Mouse (Mus musculus): ENCODE data around the gene Trmt2b.
"Not testable (repeated sequence)": the region's sequence is repeated elsewhere in the genome, so short reads cannot be mapped to it uniquely, and the experiment has no call there.

Gene Trmt2b

GRCm38 (mm10) chrX:134276275-134277160 is at the start of gene Trmt2b:
Trmt2b (minus strand) TSS chrX:134276984.
- peak; percentile 71 to 78 for DNase-seq

- DNase-seq: peak in 1 of 2 experiments; percentile 3
Measured at GRCm38 (mm10) chrX:134319153-134319932, 42.6 kb upstream of the Trmt2b start.

GRCm38 (mm10) chrX:134311193-134311592 is 34.4 kb upstream of the Trmt2b start:
- DNase-seq: not testable (repeated sequence)

GRCm38 (mm10) chrX:134308275-134308634 is 31.5 kb upstream of the Trmt2b start:
- no peak for DNase-seq

GRCm38 (mm10) chrX:134307534-134308274 is 30.9 kb upstream of the Trmt2b start, which contains the start of gene Cenpi:
Cenpi (plus strand) TSS chrX:134308084.
- peak; percentile 85 to 88 for DNase-seq

GRCm38 (mm10) chrX:134303287-134303686 is 26.5 kb upstream of the Trmt2b start:
- DNase-seq: no peak

- no peak for DNase-seq
Measured at GRCm38 (mm10) chrX:134300219-134300618, 23.4 kb upstream of the Trmt2b start.

GRCm38 (mm10) chrX:134297195-134297594 is 20.4 kb upstream of the Trmt2b start:
- DNase-seq: no peak

GRCm38 (mm10) chrX:134296737-134297136 is 20.0 kb upstream of the Trmt2b start:
- no peak for DNase-seq

GRCm38 (mm10) chrX:134296301-134296700 is 19.5 kb upstream of the Trmt2b start:
- DNase-seq: peak; percentile 7 to 18

- no peak for DNase-seq
Measured at GRCm38 (mm10) chrX:134287305-134287704, 10.5 kb upstream of the Trmt2b start.

- no peak for DNase-seq
Measured at GRCm38 (mm10) chrX:134285791-134286190, 9.0 kb upstream of the Trmt2b start.

GRCm38 (mm10) chrX:134285102-134285501 is 8.3 kb upstream of the Trmt2b start:
- DNase-seq: no peak

GRCm38 (mm10) chrX:134280531-134280930 is 3.7 kb upstream of the Trmt2b start:
- no peak for DNase-seq

GRCm38 (mm10) chrX:134275715-134276114 is 1.1 kb downstream of the Trmt2b start:
- DNase-seq: peak; percentile 4

- no peak for DNase-seq
Measured at GRCm38 (mm10) chrX:134262129-134262528, 14.7 kb downstream of the Trmt2b start.

GRCm38 (mm10) chrX:134261191-134261590 is 15.6 kb downstream of the Trmt2b start:
- DNase-seq: no peak

GRCm38 (mm10) chrX:134248202-134248601 is 28.6 kb downstream of the Trmt2b start:
- DNase-seq: peak in 1 of 2 experiments; percentile 2

- no peak for DNase-seq
Measured at GRCm38 (mm10) chrX:134245946-134246345, 30.8 kb downstream of the Trmt2b start.

- DNase-seq: no peak
Measured at GRCm38 (mm10) chrX:134238266-134238665, 38.5 kb downstream of the Trmt2b start.

- no peak for DNase-seq
Measured at GRCm38 (mm10) chrX:134233048-134233447, 43.7 kb downstream of the Trmt2b start.

GRCm38 (mm10) chrX:134221856-134222255 is 54.9 kb downstream of the Trmt2b start, which contains the start of gene Nox1:
Nox1 (minus strand) TSS chrX:134221956.
- DNase-seq: no peak

- DNase-seq: no peak
Measured at GRCm38 (mm10) chrX:134220618-134221017, 56.2 kb downstream of the Trmt2b start.
